Mouse (Mus musculus): ENCODE data around the gene Lhfp.

- TF ChIP-seq CTCF (IDR thresholded peaks at IDR 0.05; ENCODE audit: low read depth) (no peak), EP300 (IDR thresholded peaks at IDR 0.05; ENCODE audit: low read depth) (no peak)
Observed at GRCm38 (mm10) chr3:53203656-53204055, 162.3 kb downstream of the Lhfp start.
